Mouse (Mus musculus) heart, postnatal 4 days (tissue): ENCODE measurements around the gene Jag1. TPM values are rescaled to one million over a fixed set of nuclear protein-coding genes. Genes with fewer than 3 reads are reported as not detected.

Experiments used
- DNase-seq: peaks from one replicate; pipeline ENCODE4 v3.0.0; 2021
- total RNA-seq, 2 experiments: library from RNA; stranded (reverse); gene quantifications; 2 replicates each; pipeline ENCODE4 v1.2.3; 2021

Jag1 gene
- total RNA-seq = 10 to 100 TPM; 18.9 to 21.9 TPM

- peak; percentile 53 for DNase-seq
Observed at GRCm38 (mm10) chr2:137116025-137116674, at the start of gene Jag1. TSS of gene Jag1 (minus strand) at chr2:137116644.

DNA sequence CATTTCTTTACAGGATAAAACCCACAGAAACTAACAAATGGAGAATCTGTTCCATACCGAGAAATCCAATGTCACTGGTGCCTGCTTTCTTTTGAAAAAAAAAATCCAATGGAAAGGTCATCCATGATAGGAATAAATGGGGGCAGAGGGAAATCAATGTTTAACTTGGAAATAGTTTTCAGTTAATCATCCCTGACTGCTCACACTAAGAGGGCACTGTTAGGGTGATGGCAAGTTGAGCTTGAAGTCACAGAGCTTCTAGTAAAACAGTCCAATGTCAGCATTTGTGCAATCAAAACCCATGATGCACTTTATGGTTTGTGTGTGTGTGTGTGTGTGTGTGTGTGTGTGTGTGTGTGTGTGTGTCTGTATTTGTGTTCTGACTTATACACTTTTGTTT is 39.6 kb upstream of the Jag1 start:
- DNase-seq = no peak

GRCm38 (mm10) chr2:137153825-137154224 is 37.4 kb upstream of the Jag1 start:
- DNase-seq = no peak

- no peak for DNase-seq
Observed at GRCm38 (mm10) chr2:137153172-137153667, 36.8 kb upstream of the Jag1 start.

- no peak for DNase-seq
Observed at GRCm38 (mm10) chr2:137150953-137151352, 34.5 kb upstream of the Jag1 start.

- no peak for DNase-seq
Observed at GRCm38 (mm10) chr2:137146938-137147666, 30.7 kb upstream of the Jag1 start.

GRCm38 (mm10) chr2:137138063-137138462 is 21.6 kb upstream of the Jag1 start:
- DNase-seq = no peak

- no peak for DNase-seq
Observed at GRCm38 (mm10) chr2:137134035-137134434, 17.6 kb upstream of the Jag1 start.

GRCm38 (mm10) chr2:137124861-137125260 is 8.4 kb upstream of the Jag1 start:
- no peak for DNase-seq

GRCm38 (mm10) chr2:137117321-137117690 is 862 bp upstream of the Jag1 start:
- peak; percentile 94 for DNase-seq

DNA sequence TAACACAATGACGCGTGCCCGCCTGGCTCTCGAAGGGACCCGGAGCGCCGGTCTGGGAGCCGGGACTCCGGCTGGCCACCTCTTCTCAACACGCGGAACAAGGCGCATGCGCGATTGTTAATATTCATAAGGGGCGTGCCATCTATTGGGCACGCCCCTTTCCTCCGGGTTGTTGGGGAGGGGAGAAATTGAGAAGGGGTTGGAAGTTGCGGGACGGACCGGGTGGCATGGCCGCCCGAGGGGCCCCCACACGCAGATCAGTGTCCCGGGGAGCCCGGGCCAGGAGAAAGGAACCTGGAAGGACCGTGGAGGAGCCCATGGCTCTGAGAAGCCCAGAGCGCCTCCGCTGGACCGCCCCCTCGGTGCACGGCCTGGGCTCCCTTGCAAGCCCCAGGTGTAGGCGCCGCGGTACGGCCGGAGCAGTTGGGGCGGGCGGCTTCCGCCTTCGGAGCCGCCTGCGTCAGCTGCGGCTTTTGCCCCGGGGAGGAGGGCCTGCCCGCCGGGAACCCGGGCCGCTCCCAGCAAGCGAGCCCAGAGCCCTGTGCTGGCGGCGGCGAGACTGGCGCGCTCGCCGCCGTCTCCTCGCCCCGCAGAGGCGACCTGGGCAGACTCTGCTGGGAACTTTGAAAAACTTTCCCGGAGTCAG is 354 bp upstream of the Jag1 start:
- peak; percentile 95 for DNase-seq

GRCm38 (mm10) chr2:137115241-137116024 is 1.0 kb downstream of the Jag1 start:
- DNase-seq = peak; percentile 41

DNA sequence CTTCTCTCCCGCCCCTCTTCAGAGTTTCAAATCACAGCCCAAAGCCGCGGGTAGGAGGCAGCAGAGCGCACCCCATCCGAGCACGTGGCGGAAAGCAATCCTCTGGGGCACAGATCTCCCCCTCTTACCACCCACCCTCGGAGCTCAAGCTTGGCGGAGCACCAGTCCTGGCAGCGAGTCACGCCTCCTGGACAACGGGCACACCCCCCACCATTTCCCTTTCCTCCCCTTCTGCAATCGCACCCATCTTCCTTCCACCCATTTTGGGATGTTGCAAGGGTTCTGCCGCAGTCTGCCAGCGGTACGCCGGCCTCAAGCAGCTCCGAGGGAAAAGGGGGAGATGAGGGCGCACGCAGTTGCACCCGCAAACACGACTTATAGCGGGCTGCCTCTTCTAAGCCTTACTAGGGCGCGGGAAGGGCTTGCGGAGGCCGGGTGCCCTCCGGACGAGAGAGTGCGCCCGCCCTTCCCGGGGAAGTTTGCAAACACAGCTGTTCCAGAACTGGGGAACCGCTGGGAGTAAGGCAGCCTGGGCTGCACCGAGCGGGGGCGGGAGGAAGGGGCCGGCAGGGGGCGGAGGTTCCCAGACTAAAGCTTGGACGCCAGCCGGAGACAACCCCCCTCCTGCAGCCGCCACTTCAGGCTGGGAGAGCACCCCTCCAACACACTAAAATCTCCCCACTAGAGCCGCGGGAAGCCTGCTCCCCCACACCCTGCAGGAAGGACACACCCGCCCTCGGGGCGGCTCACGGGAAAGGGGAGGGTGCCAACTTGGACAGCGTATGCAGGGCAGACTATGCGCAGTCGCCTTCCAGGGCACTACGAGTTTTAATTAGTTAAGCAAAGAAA is 2.0 kb downstream of the Jag1 start:
- peak; percentile 86 for DNase-seq

- peak; percentile 21 for DNase-seq
Observed at GRCm38 (mm10) chr2:137113288-137114061, 3.0 kb downstream of the Jag1 start.

GRCm38 (mm10) chr2:137110214-137110898 is 6.1 kb downstream of the Jag1 start:
- DNase-seq = no peak

DNA sequence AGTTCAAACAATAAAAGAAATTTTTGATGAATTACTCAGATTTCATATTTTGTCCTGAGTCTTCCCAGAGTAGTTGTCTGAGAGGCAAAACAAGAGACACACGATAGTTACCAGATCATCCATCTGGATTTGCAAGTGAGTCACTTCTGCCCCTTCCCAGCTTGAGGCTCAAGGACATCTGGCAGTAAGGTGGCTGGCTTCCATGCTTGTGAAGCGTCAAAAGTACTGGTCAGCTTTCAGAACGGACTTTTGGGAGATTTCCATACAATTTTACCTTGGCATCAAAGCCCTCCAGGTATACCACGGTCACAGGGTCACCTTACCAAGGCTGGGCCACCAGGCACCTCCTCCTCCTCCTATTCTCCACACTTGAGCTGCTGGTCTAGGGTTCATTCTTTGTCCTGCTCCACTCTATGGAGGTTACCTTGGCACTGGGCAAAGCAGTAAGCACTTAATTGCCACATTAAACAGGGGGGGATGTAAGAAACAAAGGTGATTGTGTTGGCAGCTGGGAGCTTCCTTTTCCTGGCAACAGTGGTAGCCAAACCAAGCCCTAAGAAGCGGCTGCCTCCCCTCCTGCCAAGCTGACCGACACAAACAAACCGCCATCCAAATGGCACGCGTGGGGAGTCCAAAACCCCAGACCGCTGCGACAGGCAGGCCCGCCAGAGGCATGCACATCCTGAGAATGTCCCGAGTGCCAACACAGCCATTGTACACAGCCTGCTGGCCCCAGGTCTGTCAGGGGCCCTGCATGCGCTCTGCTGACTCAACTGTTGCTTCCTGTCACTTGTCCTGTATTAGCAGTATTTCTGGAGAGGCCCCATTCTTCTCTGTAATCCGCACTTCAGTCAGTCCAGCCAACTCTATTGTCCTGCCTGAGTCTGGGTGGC is 6.9 kb downstream of the Jag1 start:
- DNase-seq = peak; percentile 50

DNA sequence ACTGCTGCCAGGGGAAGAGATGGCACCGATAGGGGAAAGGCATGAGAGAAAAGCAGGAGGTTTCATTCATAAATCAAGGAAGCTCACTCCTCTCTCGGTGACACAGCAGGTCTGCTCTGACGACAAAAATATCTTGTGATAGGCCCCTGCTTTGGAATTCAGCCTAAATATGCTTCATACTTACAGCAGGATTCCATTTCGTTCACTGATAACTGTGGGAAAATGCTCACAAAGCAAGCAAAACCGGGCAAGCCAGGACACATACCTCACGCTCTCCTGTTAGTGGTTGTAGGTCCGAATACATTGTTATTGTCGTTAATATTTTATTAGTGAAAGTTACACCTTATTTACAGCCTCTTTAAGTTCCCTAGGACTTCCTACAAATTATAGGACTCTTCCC is 8.5 kb downstream of the Jag1 start:
- no peak for DNase-seq

DNA sequence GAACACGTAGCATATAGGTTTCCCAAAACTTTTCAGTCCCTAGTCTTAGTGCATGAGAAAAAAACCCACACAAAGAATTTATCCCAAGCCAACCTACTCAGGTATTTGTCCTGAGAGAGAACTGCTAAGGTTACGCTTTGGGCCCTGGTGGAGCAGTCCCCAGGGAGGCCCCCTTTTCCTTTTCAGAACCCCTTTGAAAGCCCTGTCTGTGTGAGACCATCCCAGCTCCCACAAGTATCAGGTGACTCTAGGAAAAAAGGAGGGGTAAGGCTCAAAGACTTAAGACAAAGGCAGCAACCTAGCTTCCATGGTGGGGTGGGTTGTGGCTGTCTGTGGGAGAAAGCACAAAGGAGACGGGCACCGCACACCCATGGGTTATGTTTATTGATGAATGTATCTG is 9.2 kb downstream of the Jag1 start:
- DNase-seq = no peak

- peak; percentile 52 for DNase-seq
Observed at GRCm38 (mm10) chr2:137101074-137101473, 15.4 kb downstream of the Jag1 start.
